Mouse (Mus musculus): ENCODE data around the gene Hspa1l.
"Not testable (repeated sequence)": the region's sequence is repeated elsewhere in the genome, so short reads cannot be mapped to it uniquely, and the experiment has no call there.

Hspa1l gene

DNA sequence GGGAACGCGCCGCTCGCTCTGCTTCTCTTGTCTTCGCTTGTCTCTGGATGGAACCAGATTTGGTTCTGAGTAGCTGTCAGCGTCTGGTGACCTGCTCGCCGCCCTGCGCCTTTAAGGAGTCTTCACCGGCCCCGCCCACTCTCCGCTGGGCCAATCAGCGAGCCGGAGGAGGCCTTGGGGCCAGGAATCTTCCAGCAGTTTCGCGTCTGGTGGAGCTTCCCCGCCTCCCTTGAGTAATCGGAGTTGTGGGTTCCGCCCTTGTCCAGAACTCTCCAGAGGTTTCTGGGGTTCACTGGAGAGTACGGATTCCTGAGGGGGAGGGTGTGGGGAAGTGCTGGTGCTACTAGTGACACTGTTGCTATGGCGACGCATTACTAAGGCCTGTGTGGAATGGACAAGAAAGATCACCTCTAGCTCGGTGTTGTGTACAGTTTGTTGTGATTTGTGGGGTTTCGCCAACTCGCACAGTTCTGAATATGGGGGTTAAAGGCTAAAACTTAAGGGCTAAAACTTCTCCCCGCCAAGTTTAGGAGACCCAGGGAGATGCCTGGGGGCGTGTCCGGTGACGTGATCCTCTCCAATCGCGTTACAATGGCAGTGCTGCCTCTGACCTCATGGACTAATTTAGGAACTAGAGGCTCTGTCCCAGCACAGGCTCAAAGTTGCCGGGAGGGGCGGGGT is at the start of gene Hspa1l, which contains the start of gene Hspa1a:
Gene Hspa1l (plus strand): TSS at position 635 of the 681 bp plus-strand sequence.
Gene Hspa1a (minus strand): TSS at position 88 of the 681 bp plus-strand sequence.
- not testable (repeated sequence) for H3K36me3 ChIP-seq (ENCODE audit: control insufficient read depth, insufficient read depth, low read length, poor library complexity, severe bottlenecking); H3K27me3 ChIP-seq (ENCODE audit: control insufficient read depth, insufficient read depth, low read length, poor library complexity, severe bottlenecking)
- DNase-seq (ENCODE audit: low read depth, low spot score), result peak; percentile 91

DNA sequence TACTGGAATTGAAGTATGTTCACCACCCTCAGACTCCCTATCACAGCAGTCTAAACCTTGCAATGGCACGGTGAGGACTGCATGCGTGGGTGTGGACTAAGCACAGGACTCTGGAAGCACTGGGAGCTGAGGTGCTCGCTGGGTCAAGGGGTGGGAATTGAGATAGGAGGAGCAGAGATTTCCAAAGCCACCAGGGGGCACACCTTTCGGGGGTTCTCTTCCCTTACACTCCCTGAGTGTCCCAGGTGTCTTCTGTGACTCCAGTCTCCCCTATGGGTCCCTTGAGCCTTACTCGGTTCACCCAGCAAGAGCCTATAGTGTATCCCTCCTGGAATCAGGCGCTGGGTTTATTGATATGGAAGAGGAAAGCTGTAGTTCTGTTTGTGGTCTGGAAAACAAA is 49.6 kb upstream of the Hspa1l start:
- Histone ChIP-seq H3K36me3 (ENCODE audit: control insufficient read depth, insufficient read depth, low read length, poor library complexity, severe bottlenecking) (no peaks in the 10 kb centered on the region), H3K27me3 (ENCODE audit: control insufficient read depth, insufficient read depth, low read length, poor library complexity, severe bottlenecking) (no peaks in the 10 kb centered on the region)
- DNase-seq (ENCODE audit: low read depth, low spot score), result no peak

GRCm38 (mm10) chr17:34924258-34924657 is 48.2 kb upstream of the Hspa1l start:
- Histone ChIP-seq H3K27me3 (ENCODE audit: control insufficient read depth, insufficient read depth, low read length, poor library complexity, severe bottlenecking) (no peaks in the 10 kb centered on the region), H3K36me3 (ENCODE audit: control insufficient read depth, insufficient read depth, low read length, poor library complexity, severe bottlenecking) (no peaks in the 10 kb centered on the region)
- no peak for DNase-seq (ENCODE audit: low read depth, low spot score)

DNA sequence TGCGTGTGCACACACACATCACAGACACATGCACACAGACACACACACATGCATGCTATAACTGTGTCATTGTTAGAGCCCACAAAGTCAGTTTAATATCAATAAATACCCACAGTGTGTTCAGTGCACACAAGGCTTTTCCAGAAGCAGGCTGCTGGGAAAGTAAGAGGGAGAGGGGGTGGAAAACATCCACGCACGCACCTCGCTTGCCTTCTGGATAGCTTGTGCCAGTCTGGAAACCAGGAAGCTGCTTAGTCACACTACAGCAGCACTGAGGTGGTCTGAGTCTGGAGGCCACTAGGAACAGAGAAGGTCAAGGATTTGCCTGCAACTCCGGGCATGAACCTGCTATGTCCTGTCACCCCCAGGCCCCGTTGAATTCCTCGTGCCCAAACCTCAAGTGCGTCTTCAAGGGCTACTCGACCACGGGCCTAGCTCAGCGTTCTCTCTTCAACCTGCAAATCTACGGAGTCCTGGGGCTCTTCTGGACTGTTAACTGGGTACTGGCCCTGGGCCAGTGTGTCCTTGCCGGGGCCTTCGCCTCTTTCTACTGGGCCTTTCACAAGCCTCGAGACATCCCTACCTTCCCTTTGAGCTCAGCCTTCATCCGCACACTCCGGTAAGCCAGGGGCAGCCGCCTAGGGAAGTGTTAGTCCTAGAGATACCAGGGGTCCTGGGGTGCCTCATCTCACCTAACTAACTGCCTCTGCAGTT is 45.0 kb upstream of the Hspa1l start:
- no peaks in the 10 kb centered on the region for H3K27me3 ChIP-seq (ENCODE audit: control insufficient read depth, insufficient read depth, low read length, poor library complexity, severe bottlenecking)
- H3K36me3 ChIP-seq (ENCODE audit: control insufficient read depth, insufficient read depth, low read length, poor library complexity, severe bottlenecking), result no peaks in the 10 kb centered on the region
- no peak for DNase-seq (ENCODE audit: low read depth, low spot score)

DNA sequence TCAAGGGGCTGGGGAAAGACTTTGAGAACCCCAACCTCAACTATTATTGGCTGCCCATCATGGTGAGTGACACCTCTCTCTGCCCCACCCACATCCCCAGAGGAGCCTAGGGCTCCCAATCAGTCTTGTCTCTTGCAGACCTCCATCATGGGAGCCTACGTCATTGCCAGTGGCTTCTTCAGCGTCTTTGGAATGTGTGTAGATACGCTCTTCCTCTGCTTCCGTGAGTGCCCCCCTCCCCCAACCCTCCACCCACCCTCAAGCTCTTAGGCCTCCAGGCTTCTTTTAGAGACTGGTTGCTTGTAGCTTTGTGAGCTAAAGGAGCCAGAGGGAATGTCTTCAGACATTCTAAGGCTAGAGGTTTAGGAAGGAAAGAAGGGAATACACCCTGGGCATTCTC is 43.7 kb upstream of the Hspa1l start:
- H3K27me3 ChIP-seq (ENCODE audit: control insufficient read depth, insufficient read depth, low read length, poor library complexity, severe bottlenecking), result no peaks in the 10 kb centered on the region
- 0 out of 2 replicates have a peak, but pooled peaks cover 2% of the 10 kb centered on the region for H3K36me3 ChIP-seq (ENCODE audit: control insufficient read depth, insufficient read depth, low read length, poor library complexity, severe bottlenecking)
- no peak for DNase-seq (ENCODE audit: low read depth, low spot score)

DNA sequence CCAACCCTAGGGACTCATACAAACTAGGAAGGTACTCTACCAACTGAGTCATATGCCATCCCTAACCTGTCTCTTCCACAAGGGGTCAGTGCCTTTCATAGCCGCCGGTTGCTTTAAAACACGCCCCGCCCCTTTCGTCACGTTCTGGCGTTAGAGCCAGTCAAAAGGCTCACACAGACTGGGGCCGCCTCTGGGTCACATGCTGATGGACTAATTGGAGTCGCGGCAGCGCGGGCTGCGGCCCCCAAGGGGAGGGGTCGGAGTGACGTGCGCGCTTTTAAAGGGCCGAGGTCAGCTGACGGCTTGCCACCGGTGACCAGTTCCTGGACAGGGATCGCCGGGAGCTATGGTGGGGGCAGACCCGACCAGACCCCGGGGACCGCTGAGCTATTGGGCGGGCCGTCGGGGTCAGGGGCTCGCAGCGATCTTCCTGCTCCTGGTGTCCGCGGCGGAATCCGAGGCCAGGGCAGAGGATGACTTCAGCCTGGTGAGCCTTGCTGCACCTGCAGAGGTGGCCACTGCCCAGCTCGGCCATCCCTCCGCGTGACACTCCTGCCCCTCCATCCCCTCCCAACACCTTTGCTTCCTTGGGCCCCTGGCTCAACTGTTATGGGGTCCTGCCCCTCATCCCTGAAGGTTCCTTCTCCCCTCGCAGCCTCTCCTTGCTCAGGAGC is 41.3 kb upstream of the Hspa1l start, which contains the start of gene Neu1:
Gene Neu1 (plus strand): TSS at position 193 of the 674 bp plus-strand sequence.
- H3K36me3 ChIP-seq (ENCODE audit: control insufficient read depth, insufficient read depth, low read length, poor library complexity, severe bottlenecking), result peaks cover 13% of the 10 kb centered on the region
- DNase-seq (ENCODE audit: low read depth, low spot score), result peak; percentile 98
- H3K27me3 ChIP-seq (ENCODE audit: control insufficient read depth, insufficient read depth, low read length, poor library complexity, severe bottlenecking), result no peaks in the 10 kb centered on the region

DNA sequence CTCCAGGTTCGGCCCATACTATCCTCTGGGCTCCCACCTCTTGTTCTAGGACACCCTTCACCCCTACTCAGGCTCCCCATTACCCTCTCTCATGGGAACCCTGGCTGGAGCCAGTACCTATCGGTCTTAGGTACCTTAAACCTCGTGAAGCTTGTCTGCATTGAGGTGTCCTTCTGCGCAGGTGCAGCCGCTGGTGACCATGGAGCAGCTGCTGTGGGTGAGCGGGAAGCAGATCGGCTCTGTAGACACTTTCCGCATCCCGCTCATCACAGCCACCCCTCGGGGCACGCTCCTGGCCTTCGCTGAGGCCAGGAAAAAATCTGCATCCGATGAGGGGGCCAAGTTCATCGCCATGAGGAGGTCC is 40.8 kb upstream of the Hspa1l start:
- DNase-seq (ENCODE audit: low read depth, low spot score), result peak; percentile 57
- Histone ChIP-seq H3K27me3 (ENCODE audit: control insufficient read depth, insufficient read depth, low read length, poor library complexity, severe bottlenecking) (no peaks in the 10 kb centered on the region), H3K36me3 (ENCODE audit: control insufficient read depth, insufficient read depth, low read length, poor library complexity, severe bottlenecking) (peaks cover 13% of the 10 kb centered on the region)

DNA sequence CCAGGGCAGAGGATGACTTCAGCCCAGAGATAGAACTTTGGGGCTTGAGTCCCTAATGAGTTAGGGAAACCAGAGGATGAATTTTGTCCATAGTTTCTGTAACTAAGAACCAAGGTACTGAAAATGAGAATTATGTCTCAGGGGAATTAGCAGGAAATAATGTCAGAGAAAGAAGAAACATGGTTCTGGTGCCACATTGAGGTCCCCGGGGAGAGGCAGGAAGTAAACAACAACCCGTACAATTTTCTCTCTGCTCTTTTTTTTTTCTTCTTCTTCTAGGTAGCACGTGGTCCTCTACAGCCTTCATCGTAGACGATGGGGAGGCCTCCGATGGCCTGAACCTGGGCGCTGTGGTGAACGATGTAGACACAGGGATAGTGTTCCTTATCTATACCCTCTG is 40.2 kb upstream of the Hspa1l start:
- DNase-seq (ENCODE audit: low read depth, low spot score), result peak; percentile 86
- H3K36me3 ChIP-seq (ENCODE audit: control insufficient read depth, insufficient read depth, low read length, poor library complexity, severe bottlenecking), result peaks cover 13% of the 10 kb centered on the region

DNA sequence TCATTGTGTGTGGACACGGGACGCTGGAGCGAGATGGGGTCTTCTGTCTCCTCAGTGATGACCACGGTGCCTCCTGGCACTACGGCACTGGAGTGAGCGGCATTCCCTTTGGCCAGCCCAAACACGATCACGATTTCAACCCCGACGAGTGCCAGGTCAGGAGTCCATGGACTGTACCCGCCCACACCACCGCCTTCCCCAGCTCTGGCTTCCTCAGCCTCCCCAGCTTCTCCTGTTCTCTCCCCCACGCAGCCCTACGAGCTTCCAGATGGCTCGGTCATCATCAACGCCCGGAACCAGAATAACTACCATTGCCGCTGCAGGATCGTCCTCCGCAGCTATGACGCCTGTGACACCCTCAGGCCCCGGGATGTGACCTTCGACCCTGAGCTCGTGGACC is 38.5 kb upstream of the Hspa1l start:
- Histone ChIP-seq H3K27me3 (ENCODE audit: control insufficient read depth, insufficient read depth, low read length, poor library complexity, severe bottlenecking) (no peaks in the 10 kb centered on the region), H3K36me3 (ENCODE audit: control insufficient read depth, insufficient read depth, low read length, poor library complexity, severe bottlenecking) (peaks cover 13% of the 10 kb centered on the region)
- DNase-seq (ENCODE audit: low read depth, low spot score), result no peak

More for the DNA sequence above, 40.2 kb upstream of the Hspa1l start:
- H3K27me3 ChIP-seq (ENCODE audit: control insufficient read depth, insufficient read depth, low read length, poor library complexity, severe bottlenecking), result no peaks in the 10 kb centered on the region

GRCm38 (mm10) chr17:34934830-34935229 is 37.7 kb upstream of the Hspa1l start:
- Histone ChIP-seq H3K27me3 (ENCODE audit: control insufficient read depth, insufficient read depth, low read length, poor library complexity, severe bottlenecking) (no peaks in the 10 kb centered on the region), H3K36me3 (ENCODE audit: control insufficient read depth, insufficient read depth, low read length, poor library complexity, severe bottlenecking) (peaks cover 13% of the 10 kb centered on the region)
- DNase-seq (ENCODE audit: low read depth, low spot score), result no peak

DNA sequence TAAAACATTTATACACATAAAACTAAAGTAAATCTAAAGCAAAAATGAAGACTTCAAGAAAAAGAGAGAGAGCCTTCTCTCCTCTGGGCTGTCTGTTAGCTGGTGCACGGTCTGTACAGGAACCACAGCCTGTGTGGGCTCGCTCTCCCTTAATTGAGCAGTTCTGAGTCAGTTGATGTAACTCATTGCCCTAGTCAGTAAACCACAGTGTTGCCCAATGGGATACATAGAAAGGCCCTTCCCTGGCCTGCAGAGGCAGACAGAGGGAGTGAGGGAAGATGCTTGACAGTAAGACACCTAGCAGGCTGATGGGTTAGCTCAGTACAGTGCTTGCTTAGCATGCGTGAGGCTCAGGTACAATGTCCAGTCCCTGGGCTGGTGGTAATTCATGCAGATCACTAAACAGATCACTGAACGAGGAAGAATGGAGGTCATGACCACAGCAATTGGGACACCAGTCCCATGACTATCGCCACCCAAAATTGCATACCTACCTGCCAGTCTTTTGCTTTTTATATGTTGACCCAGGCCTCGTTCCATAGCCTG is 34.5 kb upstream of the Hspa1l start:
- H3K36me3 ChIP-seq (ENCODE audit: control insufficient read depth, insufficient read depth, low read length, poor library complexity, severe bottlenecking), result peaks cover 13% of the 10 kb centered on the region
- no peak for DNase-seq (ENCODE audit: low read depth, low spot score)
- no peaks in the 10 kb centered on the region for H3K27me3 ChIP-seq (ENCODE audit: control insufficient read depth, insufficient read depth, low read length, poor library complexity, severe bottlenecking)

GRCm38 (mm10) chr17:34941344-34942041 is 31.0 kb upstream of the Hspa1l start:
- no peak for DNase-seq (ENCODE audit: low read depth, low spot score)
- Histone ChIP-seq H3K27me3 (ENCODE audit: control insufficient read depth, insufficient read depth, low read length, poor library complexity, severe bottlenecking) (no peaks in the 10 kb centered on the region), H3K36me3 (ENCODE audit: control insufficient read depth, insufficient read depth, low read length, poor library complexity, severe bottlenecking) (no peaks in the 10 kb centered on the region)

- DNase-seq (ENCODE audit: low read depth, low spot score), result no peak
- Histone ChIP-seq H3K27me3 (ENCODE audit: control insufficient read depth, insufficient read depth, low read length, poor library complexity, severe bottlenecking) (no peaks in the 10 kb centered on the region), H3K36me3 (ENCODE audit: control insufficient read depth, insufficient read depth, low read length, poor library complexity, severe bottlenecking) (no peaks in the 10 kb centered on the region)
Measured at GRCm38 (mm10) chr17:34943128-34943815, 29.2 kb upstream of the Hspa1l start.

GRCm38 (mm10) chr17:34944362-34944761 is 28.1 kb upstream of the Hspa1l start:
- Histone ChIP-seq H3K27me3 (ENCODE audit: control insufficient read depth, insufficient read depth, low read length, poor library complexity, severe bottlenecking) (no peaks in the 10 kb centered on the region), H3K36me3 (ENCODE audit: control insufficient read depth, insufficient read depth, low read length, poor library complexity, severe bottlenecking) (no peaks in the 10 kb centered on the region)
- no peak for DNase-seq (ENCODE audit: low read depth, low spot score)

Measured in splenic B cell, adult 2 months (primary cell).